Mouse (Mus musculus) neural tube, embryonic 14.5 days (tissue): ENCODE data around the gene Calml4. TPM values are rescaled to one million over a fixed set of nuclear protein-coding genes. Genes with fewer than 3 reads are reported as not detected.
A peak's percentile ranks its signal among the peaks of the same experiment; 100 is the strongest.

ENCODE experiments used
- ATAC-seq: fragments of 200-750 bp; cut with Nextera tagmentation; 2 replicates; pipeline ENCODE4 v1.8.0; 2017; ENCODE audit warnings: low read depth, mild to moderate bottlenecking, moderate TSS enrichment, moderate library complexity
- H3K27ac ChIP-seq: fragments of 300-500 bp; sonication (generic); 2 replicates; pipeline ENCODE4 v1.5.1; 2014; ENCODE audit warnings: low read depth, mild to moderate bottlenecking, control low read depth, low read length, moderate library complexity, mixed read lengths
- H3K27me3 ChIP-seq: fragments of 300-500 bp; sonication (generic); 2 replicates; pipeline ENCODE4 v1.6.1; 2014; ENCODE audit warnings: low read length; ENCODE audit not compliant: control insufficient read depth, insufficient read depth
- H3K36me3 ChIP-seq: fragments of 300-500 bp; sonication (generic); 2 replicates; pipeline ENCODE4 v1.6.1; 2014; ENCODE audit warnings: low read length, mixed read lengths; ENCODE audit not compliant: control insufficient read depth, insufficient read depth
- H3K4me1 ChIP-seq: fragments of 300-500 bp; sonication (generic); 2 replicates; pipeline ENCODE4 v1.6.1; 2014; ENCODE audit warnings: low read length; ENCODE audit not compliant: control insufficient read depth, insufficient read depth
- H3K4me2 ChIP-seq: fragments of 300-500 bp; sonication (generic); 2 replicates; pipeline ENCODE4 v1.6.1; 2014; ENCODE audit warnings: mild to moderate bottlenecking, low read depth, low read length, control low read depth
- H3K4me3 ChIP-seq: fragments of 300-500 bp; sonication (generic); 2 replicates; pipeline ENCODE4 v1.5.1; 2014; ENCODE audit warnings: low read depth, low read length, control low read depth, mixed read lengths
- H3K9ac ChIP-seq: fragments of 300-500 bp; sonication (generic); replicated peaks from 2 replicates; pipeline ENCODE4 v1.6.1; 2014; ENCODE audit warnings: low read depth, mild to moderate bottlenecking, control low read depth, low read length, mixed read lengths
- H3K9me3 ChIP-seq: fragments of 300-500 bp; sonication (generic); 2 replicates; pipeline ENCODE4 v1.6.1; 2016; ENCODE audit warnings: low read length; ENCODE audit not compliant: control insufficient read depth
- WGBS: fragments of 180-500 bp; shearing (Covaris S2); extraction: QIAGEN DNeasy Blood & Tissue Kit; methylation state at CpG from one replicate; pipeline ENCODE4 v1.1.7; 2014; 5-methylcytosine and 5-hydroxymethylcytosine counted together
- polyA plus RNA-seq: library from polyadenylated mRNA; unstranded; fragments of >200 nt; fragmentation: Nextera tagmentation; extraction: Ambion mirVana; gene quantifications from 2 replicates; pipeline ENCODE4 v1.2.1, GENCODE M21; 2014

Calml4 gene
- polyA plus RNA-seq = 7.5 and 7.6 TPM in 2 replicates

DNA sequence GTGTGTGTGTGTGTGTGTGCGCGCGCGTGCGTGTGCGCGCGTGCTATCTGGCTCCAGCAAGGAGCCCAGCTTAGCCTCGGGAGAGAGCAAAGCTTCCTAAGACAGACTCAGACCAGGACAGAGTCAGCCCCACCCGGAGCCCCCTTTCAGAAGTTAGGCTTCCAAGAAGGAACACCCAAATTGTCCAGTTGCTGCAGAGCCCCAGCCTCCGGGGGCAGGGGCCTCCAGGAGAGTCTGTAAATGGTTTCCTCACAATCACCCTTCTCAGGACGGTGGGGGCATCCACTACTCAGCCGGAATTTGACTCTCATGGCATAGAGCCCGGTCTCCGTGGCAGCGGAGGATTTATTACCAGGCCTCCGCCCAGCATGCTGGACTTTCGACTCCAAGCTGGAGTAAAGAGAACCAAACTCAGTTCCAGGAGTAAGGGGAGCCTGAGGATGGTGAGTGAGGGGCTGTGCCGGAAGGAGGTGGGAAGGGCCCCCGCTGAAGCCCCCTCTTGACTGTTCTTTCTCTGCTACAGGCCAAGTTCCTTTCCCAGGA lies at the start of gene Calml4:
Gene Calml4 (plus strand): TSS at position 362 of the 543 bp plus-strand sequence.
- 0 out of 2 replicates have a peak within 1 kb of the TSS, but pooled peaks have one; percentile 11 for H3K9ac ChIP-seq
- H3K36me3 ChIP-seq = no peaks in the 10 kb centered on the region
- no peaks in the 10 kb centered on the region for H3K27me3 ChIP-seq
- peak within 1 kb of the TSS; percentile 11; the same call in 1 of the 2 replicates for H3K4me2 ChIP-seq
- no peaks in the 10 kb centered on the region for H3K9me3 ChIP-seq
- H3K4me3 ChIP-seq = no peak within 1 kb of the TSS
- H3K4me1 ChIP-seq = peaks cover 14% of the 10 kb centered on the region
- peak within 1 kb of the TSS; percentile 45 for H3K27ac ChIP-seq
- WGBS = 29% methylated on average over 20 of the region's 20 CpGs
- peak; percentile 68; the same call in 1 of the 2 replicates for ATAC-seq

DNA sequence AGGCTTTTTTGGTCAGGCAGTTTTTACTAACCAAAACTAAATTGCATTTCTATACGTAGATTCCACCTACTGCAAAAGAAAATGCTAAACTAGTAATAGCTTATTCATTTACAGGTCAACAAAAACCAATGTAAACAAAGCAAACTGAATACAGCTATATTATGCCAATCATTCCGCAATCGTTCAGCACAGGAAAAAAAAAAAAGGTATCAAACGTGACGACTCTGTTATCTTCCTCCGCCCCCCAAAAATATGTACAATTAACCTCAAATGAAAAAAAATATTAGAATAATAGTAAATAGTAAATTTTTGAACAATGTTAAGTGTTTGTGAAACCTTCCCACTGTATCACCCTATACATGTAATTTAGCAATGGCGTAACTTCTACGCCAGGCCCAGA lies 47.8 kb upstream of the Calml4 start:
- ATAC-seq = no peak
- WGBS = 18% methylated on average over 8 of the region's 8 CpGs
- H3K9me3 ChIP-seq = no peaks in the 10 kb centered on the region
- H3K27ac ChIP-seq = no peak overlapping the region
- peaks cover 17% of the 10 kb centered on the region for H3K4me1 ChIP-seq
- peak overlapping the region; percentile 97 for H3K9ac ChIP-seq
- no peaks in the 10 kb centered on the region for H3K36me3 ChIP-seq
- H3K4me2 ChIP-seq = peak overlapping the region; percentile 60
- peak overlapping the region; percentile 94 for H3K4me3 ChIP-seq
- no peaks in the 10 kb centered on the region for H3K27me3 ChIP-seq

DNA sequence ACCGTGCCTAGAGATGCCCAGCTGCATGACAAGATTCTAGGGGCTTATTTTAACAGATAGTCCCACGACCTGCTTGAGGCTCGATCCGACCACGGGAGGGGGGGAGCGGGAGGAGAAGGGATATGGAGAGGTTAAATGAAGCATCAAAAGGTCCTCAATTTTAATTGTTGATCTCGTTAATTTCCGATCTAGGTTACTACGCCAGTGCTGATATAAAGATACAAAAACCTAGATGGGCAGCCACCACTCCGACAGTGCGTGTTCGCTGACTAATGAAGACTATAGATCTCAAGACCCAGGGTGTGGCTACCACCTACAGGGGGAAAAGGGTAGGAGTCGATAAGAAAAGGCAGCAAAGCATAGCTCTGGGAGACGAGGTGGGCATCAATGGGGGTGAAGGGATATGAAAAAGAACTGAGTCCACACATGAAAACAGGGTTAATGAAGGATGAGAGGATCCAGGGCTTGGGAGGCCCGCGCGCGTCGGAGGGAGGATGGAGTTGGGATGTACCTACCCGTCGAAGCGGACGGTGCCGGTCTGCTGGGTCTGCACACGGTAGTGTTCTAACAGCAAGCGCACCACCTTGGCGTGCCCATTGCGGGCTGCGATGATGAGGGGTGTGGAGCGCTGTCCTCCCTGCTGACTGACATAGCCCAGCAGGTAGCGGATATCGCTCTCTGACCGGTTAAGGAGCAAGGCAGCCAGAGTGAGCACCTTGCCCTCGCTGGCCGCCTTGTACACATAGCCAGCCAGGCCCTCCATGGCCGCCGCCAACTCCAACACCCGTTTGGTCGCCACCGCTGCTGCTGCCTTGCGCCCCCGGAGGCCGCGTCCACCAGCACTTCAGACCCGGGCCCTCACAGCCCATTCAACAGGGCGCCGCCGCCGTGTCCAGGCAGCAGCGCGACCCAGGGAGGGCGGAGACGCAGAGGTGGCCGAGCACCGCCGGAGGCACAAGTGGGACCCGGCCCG lies 47.1 kb upstream of the Calml4 start:
- Histone ChIP-seq H3K36me3 (no peaks in the 10 kb centered on the region), H3K4me3 (peak overlapping the region; percentile 94), H3K27ac (peak overlapping the region; percentile 92), H3K4me1 (peaks cover 17% of the 10 kb centered on the region), H3K9ac (peak overlapping the region; percentile 97), H3K4me2 (peak overlapping the region; percentile 60), H3K9me3 (no peaks in the 10 kb centered on the region), H3K27me3 (no peaks in the 10 kb centered on the region)
- ATAC-seq = peak; percentile 77
- under 1% methylated on average over 58 of the region's 58 CpGs for WGBS

DNA sequence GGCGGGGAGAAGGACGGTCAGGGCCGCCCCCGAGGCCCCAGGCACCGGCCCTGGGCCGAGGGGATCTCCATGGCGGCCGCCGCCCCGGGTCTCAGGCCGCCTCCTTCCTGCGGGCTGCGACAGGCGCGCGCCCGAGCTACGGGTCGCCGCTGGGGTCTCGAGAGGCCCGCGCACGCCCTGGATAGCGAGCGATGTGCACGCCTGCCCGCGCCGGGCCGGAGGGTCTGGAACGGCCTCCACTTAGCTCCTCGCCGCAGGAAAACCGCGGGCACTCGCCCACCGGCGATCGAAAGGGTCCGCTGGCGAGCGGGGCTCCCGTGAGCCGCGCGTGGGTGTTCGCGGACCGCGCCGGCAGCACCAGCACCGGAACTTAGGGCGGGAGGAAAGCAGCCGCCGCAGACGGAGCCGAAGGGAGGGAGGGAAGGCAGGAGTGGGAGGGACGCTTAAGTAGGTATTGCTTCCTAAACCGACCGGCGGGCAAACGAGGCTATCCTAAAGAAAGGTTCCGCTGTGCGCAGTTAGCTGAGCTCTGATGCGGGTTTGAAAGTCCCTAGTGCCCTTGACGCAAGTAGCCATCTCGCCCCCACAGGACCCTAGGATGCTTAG lies 46.3 kb upstream of the Calml4 start, which contains the start of gene Fem1b:
Gene Fem1b (minus strand): TSS at position 419 of the 606 bp plus-strand sequence.
- H3K4me1 ChIP-seq = peaks cover 17% of the 10 kb centered on the region
- peak within 1 kb of the TSS; percentile 94 for H3K4me3 ChIP-seq
- H3K9ac ChIP-seq = peak within 1 kb of the TSS; percentile 97
- ATAC-seq = peak; percentile 92
- no peaks in the 10 kb centered on the region for H3K27me3 ChIP-seq
- no peaks in the 10 kb centered on the region for H3K36me3 ChIP-seq
- H3K4me2 ChIP-seq = peak within 1 kb of the TSS; percentile 60
- WGBS = under 1% methylated on average over 65 of the region's 68 CpGs
- peak within 1 kb of the TSS; percentile 92 for H3K27ac ChIP-seq
- no peaks in the 10 kb centered on the region for H3K9me3 ChIP-seq

DNA sequence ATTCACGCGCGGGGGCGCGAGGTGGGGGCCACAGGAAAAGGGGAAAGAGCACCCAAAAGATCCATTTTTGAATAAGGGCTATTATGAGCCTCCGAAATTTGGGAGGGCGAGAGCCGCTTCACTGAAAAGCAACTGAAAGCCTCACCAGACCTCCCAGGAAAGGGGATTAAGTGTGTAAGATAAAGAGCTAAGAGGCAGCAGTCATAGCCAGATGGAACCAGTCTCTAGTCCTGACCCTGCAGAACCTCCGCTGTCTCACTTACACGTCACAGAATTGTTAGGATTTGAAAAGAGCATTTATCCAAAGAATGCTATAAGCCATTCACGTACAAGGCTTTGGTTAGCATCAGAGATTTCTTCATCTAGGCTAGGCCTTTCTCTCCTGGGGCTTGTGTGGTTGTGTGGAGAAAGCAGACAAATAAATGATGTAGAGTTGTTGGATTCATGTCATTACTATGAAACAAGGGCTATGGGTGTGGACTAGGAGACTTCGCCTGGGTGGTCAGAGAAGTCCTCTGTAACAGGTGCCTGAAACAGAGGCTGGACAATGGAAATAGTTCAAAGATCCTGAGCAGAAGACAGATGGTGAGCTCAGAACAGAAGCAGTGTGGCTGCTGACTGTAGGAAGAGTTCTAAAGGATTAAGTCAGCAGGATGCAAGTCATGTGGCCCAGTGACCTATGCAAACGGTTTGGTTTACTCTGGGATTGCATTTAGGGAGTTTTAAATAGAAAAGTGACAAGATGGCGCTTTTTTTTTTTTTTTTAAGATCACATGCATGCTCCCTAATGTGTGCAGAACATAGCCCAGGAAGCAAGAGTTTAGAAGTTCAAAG lies 45.4 kb upstream of the Calml4 start:
- H3K27ac ChIP-seq = peak overlapping the region; percentile 92
- H3K4me2 ChIP-seq = peak overlapping the region; percentile 60
- H3K9me3 ChIP-seq = no peaks in the 10 kb centered on the region
- peak overlapping the region; percentile 97 for H3K9ac ChIP-seq
- no peaks in the 10 kb centered on the region for H3K27me3 ChIP-seq
- H3K36me3 ChIP-seq = no peaks in the 10 kb centered on the region
- WGBS = 15% methylated on average over 14 of the region's 14 CpGs
- no peak for ATAC-seq
- peak overlapping the region; percentile 94 for H3K4me3 ChIP-seq
- peaks cover 19% of the 10 kb centered on the region for H3K4me1 ChIP-seq

DNA sequence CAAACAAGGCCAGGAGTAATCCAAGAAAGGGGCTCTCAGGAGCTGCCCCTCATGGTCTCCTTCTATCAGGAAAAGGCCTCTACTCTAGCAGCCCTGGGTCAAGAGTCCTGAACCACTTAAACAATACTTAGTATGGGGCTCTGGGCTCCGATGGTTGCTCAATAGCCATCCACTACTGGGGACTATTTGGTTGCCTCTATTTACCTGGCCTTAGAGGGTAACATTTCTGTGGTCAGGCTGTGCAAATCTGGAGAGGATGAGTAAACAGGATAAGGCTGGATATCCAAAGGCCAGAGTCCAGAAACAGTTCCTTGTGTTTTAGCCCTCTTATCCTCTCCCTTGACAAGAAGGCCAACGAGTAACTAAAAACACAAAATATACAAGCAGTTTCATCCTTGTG lies 43.1 kb upstream of the Calml4 start:
- no peak overlapping the region for H3K9ac ChIP-seq
- no peaks in the 10 kb centered on the region for H3K27me3 ChIP-seq
- no peaks in the 10 kb centered on the region for H3K9me3 ChIP-seq
- H3K4me2 ChIP-seq = no peak overlapping the region
- 87% methylated on average over 2 of the region's 2 CpGs for WGBS
- no peaks in the 10 kb centered on the region for H3K36me3 ChIP-seq
- no peak overlapping the region for H3K27ac ChIP-seq
- no peak for ATAC-seq
- H3K4me1 ChIP-seq = peaks cover 5% of the 10 kb centered on the region; the same call in 1 of the 2 replicates
- no peak overlapping the region for H3K4me3 ChIP-seq

DNA sequence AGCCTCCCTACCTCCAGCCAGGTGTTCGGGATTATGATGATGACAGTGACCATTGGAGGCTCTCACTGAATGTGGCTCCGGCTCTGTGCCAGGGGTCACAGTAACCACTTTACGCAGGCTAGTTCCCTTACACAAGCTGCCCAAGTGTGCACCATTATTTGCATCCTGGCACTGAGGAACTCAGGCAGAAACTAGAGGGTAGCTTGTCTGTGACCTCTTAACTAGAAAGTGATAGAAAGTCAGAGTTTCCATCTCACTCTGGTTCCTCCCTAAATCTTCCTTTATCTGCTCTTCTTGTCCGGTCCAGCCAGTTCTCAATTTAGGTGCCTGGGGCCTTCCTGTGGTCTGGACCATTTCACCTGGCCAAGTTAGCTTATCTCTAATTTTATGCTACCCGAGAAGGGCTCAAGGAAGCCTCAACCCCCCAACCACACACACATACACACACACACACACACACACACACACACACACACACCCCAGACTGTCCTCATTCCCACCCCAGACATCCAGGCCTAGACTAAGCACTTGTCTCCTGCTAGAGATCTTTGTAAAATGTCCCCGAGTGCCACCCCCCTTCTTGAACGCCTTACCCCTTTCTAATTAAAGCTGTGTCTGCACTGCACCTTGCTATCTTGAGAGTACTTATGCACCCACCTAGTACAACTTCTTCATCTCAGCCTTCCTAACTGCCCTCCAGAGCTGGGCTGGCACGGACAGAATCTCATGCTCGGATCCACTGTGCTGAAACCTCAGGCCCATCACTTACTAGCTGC lies 41.4 kb upstream of the Calml4 start:
- H3K27me3 ChIP-seq = no peaks in the 10 kb centered on the region
- 0 out of 2 replicates have a peak, but pooled peaks cover 3% of the 10 kb centered on the region for H3K4me1 ChIP-seq
- H3K9ac ChIP-seq = no peak overlapping the region
- no peak overlapping the region for H3K4me3 ChIP-seq
- no peaks in the 10 kb centered on the region for H3K36me3 ChIP-seq
- H3K4me2 ChIP-seq = no peak overlapping the region
- no peak overlapping the region for H3K27ac ChIP-seq
- ATAC-seq = no peak
- 87% methylated on average over 9 of the region's 9 CpGs for WGBS
- H3K9me3 ChIP-seq = no peaks in the 10 kb centered on the region

DNA sequence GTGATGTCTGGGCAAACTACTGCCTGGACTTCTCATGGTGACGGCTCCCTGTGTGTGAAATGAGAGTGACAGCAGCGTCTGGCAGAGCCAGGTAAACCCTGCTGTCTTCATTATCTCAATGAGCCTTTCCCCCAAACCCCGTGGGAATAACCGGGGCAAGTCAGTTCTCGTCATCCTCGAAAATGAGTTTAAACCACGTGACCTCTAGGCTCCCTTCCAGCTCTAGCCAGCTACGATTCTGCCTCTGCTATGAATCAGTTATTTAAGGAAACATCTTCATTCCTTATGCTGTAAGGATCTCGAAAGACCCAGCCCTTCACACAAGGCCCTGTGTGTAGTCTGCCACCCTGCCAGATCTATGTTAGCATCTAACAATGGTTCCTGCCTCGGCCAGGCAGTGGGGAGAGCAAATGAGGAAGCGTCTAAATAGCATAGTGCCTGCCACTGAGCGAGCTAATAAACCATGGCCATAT lies 40.7 kb upstream of the Calml4 start:
- H3K36me3 ChIP-seq = no peaks in the 10 kb centered on the region
- no peaks in the 10 kb centered on the region for H3K9me3 ChIP-seq
- 50% methylated on average over 12 of the region's 12 CpGs for WGBS
- H3K4me2 ChIP-seq = no peak overlapping the region
- H3K4me1 ChIP-seq = 0 out of 2 replicates have a peak, but pooled peaks cover 3% of the 10 kb centered on the region
- no peak overlapping the region for H3K4me3 ChIP-seq
- H3K9ac ChIP-seq = no peak overlapping the region
- ATAC-seq = no peak
- H3K27ac ChIP-seq = no peak overlapping the region
- H3K27me3 ChIP-seq = no peaks in the 10 kb centered on the region
